Mouse (Mus musculus) cerebellum, adult 2 months (tissue): ENCODE measurements at regions not wholly inside any gene's neighbourhood (a gene's known extent, or its start where the extent isn't known, plus 50 kb on each side); places are given as distances from the start of the nearest gene placed in this dataset.

Experiments used
- CTCF ChIP-seq: fragments of 200-500 bp; IDR thresholded peaks from 2 replicates; pipeline ENCODE4 v1.5.1; 2011; ENCODE audit warnings: low read depth, mild to moderate bottlenecking, control low read depth, low read length, moderate library complexity, borderline replicate concordance; ENCODE audit not compliant: insufficient read depth
- POLR2A ChIP-seq: fragments of 200-500 bp; IDR thresholded peaks from 2 replicates; pipeline ENCODE4 v1.6.1; 2011; ENCODE audit warnings: low read length, control low read depth, borderline replicate concordance; ENCODE audit not compliant: insufficient read depth

DNA sequence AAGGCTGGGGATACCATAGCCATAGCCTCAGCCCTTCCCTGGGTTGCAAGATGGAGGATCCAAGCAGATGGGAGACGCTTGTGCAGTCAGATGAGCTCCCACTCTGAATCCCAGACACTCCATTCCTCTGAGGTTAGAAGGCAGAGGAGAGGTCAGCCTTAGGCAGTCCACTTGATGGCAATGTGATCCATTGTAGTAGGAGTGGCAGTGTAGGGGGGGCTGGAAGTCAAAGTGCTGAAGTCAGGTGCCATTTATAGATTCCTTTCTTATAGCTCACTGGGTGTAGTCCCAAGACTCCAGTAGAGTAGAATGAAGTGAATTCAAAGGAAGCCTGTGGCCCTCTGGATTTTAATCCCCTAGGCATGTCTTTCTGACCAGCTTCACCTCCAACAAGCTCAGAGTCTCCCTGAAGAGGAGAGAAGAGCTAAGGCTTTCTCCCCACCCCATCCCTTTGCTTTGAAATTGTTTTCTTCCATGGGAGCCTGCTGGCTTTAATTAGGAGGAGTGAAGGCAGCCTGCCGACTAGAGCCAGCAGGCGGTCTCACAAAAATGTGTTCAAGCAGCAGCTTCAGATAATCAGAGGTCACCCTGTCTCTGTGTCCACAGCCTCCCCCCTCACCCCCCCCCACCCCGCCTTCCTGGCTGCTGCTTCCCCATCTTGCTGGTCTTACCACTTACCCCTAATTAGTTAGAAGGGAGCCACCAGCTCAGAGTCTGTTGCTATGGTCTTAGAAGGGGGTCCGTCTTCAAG is 2426.4 kb upstream of the 5930422O12Rik start:
- TF ChIP-seq POLR2A (no peak), CTCF (no peak)
